Mouse (Mus musculus) neutrophil, adult 65 days (primary cell): Measurements from ENCODE around the gene Cdc123. TPM values are rescaled to one million over a fixed set of nuclear protein-coding genes. Genes with fewer than 3 reads are reported as not detected.

Experiments used
- total RNA-seq: library from RNA; stranded (reverse); gene quantifications from 2 replicates; pipeline ENCODE4 v1.2.4, GENCODE M21; 2023

The Cdc123 gene
- 51.6 and 67.8 TPM in 2 replicates for total RNA-seq

DNA sequence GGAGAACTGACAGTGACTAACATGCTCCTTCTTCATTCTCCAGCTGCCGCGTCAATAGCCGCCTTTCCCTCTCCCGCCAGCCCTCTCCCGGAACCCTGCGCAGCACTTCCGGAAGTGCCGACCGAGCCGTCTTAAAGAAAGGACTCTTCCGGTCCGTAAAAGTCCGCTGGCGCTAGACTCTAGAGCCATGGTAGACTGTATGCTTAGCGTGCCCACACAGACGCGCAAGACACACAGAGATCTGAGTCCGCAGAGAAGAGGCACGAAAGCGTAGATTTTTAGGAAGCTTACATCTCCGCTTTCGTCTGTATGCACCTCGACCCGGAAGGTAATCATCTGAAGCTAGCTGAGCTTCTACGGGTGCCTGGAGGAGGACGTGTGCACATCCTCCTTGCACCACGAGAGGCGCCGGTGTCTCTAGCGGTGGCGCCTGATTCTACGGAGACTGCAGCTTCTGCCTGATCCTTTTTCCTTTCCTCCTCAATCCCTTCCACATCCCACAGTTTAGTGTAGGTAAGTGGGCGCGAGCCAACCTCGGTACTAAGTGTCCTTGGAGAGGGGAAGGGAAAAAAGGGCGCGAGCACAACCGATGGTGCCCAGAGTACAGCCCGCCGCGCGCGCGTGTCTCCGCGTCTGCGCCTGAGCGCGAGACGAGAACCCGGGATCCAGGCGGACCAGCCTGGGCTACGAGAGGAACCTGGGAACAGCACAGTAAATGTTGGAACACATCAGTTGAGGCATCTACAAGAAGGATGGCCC, at the start of gene Cdc123, which contains the start of gene Nudt5:
Cdc123 (minus strand) TSS at position 292 of the 759 bp plus-strand sequence.
Nudt5 (plus strand) TSS at position 147 of the 759 bp plus-strand sequence.

DNA sequence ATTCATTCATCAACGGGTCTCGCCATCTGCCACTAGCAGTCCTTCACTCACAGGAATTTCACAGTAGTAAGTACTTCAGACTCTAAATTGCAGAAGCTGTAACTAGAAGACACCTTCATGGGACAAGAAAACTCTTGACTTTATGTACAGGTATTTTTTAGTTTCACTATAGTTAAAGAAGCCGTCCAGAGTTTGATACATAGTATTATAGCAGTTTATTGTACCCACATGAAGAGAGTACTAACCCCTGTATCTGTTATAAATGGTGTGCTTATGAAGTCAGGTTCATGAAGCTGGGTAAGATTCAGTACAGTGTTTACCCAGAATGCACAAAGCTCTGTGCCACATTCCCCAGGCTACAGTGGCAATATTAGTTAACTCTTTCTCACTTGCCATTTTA, 17.9 kb upstream of the Cdc123 start, which contains the start of gene Gm13199:
Gm13199 (minus strand) TSS at position 101 of the 400 bp plus-strand sequence.

Other genes with a start within 250 kb of the Cdc123 start
- gene Camk1d, start 130.6 kb downstream of the Cdc123 start, total RNA-seq: 64.1 and 113 TPM in 2 replicates
- gene Nudt5, start 145 bp downstream of the Cdc123 start, total RNA-seq: 8.3 and 10.8 TPM in 2 replicates
- 0.95 TPM in 1 of 2 replicates, not detected in the other for gene Gm13199, start 17.8 kb upstream of the Cdc123 start, total RNA-seq
- gene Sec61a2, start 50.3 kb upstream of the Cdc123 start, total RNA-seq: 12.6 and 13.1 TPM in 2 replicates
- gene Dhtkd1, start 97.6 kb upstream of the Cdc123 start, total RNA-seq: 0.09 and 0.25 TPM in 2 replicates
- 44.7 and 54.4 TPM in 2 replicates for gene Upf2, start 106.3 kb upstream of the Cdc123 start, total RNA-seq